Mouse (Mus musculus): Measurements from ENCODE around the gene Gucy2g.

The Gucy2g gene

DNA sequence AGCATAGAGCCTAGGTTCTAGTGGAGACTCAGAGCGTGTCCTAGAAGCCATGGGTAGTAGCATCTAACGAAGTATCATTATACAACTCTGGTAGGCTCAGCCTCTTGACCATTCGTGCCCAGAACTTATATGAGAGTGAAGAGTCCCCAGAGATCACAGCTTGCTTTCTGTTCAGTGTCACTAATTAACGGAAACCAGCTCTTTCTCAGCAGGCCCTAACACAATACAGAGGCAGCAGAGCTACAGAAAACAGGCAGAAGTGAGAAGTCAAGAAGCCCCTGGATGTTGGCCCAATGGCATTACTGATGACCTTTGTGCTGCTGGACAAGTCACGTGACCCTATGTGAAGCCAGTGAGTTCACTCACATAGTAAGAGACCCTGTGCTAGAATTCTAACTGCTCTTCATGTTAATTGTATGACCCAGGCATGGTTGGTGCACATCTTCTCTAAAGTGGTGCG lies at the start of gene Gucy2g:
Gene Gucy2g, minus strand, starts transcription at position 51 of the 460 bp plus-strand sequence.
- DNase-seq (ENCODE audit: inconsistent ontology term) = no peak

DNA sequence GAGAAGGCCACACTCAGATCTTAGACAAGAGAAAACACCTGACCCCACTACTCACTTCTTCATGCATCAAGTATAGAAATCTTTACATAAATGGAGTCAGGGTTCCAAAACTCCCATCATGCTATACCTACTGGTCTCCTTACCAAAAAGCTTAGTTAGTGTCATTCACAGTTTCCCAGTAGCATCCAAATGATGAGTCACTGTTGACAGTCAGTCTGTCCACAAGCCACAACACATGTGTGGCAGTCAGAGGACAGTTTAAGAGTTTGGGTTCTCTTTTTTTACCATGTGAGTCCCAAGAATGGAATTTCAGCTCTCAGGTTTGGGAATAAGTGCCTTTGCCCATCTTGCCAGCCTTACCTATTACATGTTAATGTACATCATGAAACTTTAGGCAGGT lies 47.9 kb upstream of the Gucy2g start:
- DNase-seq (ENCODE audit: inconsistent ontology term) = no peak

DNA sequence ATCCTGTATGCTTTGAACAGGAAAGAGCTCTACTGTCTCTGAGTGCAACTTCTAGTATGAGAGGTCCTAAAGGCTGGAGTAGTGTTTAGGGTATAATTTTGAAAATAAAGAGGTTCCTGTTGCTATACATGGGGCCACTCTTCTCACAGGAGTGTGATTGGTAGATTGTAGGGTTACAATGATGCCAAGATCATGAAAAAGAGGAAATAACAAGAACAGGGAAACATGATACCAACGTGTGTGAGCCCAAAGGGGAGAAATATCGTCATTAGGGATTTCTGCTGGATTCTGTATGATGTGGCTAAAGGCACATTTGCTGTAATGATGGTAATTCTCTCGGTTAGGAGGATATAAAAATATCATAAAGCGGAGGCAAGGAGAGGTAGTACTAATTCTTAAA lies 45.0 kb upstream of the Gucy2g start:
- DNase-seq (ENCODE audit: inconsistent ontology term) = no peak

DNA sequence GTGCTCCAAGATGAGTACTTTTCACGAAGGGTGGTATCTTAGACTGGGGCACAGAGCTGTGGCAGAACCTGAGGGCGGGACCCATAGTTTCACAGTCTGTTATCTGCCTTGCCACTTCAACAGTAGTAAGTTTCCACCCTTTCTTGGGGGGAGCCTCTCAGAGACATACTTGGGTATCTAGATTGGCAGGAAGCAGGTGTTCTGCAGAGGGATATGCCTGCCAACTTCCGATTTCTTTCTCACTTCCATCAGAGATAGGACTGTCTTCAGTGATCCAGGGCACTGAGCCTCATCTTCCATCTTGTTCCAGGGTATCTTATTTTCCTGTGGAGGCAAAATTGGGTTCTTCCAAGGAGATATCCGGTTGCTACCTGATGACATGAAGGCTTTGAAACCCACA lies 43.1 kb upstream of the Gucy2g start:
- no peak for DNase-seq (ENCODE audit: inconsistent ontology term)

DNA sequence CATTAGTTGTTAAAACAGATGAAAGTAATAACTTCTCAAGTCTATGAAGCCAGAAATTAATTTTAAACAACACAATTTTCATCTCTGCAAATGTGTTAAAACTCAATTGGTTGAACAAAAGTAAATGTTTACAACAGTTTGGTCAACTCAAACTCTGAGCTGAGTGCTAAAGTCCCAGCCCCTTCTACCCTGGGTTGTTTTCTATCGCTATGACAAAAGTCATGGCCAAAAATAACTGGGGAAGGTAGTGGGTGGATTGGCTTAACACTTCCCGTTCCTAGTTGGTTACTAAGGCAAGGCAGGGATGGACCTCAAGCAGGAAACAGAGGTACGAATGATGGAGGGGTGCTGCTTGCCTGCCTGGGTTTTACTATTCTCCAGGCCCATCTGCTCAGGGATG lies 35.7 kb upstream of the Gucy2g start:
- no peak for DNase-seq (ENCODE audit: inconsistent ontology term)

DNA sequence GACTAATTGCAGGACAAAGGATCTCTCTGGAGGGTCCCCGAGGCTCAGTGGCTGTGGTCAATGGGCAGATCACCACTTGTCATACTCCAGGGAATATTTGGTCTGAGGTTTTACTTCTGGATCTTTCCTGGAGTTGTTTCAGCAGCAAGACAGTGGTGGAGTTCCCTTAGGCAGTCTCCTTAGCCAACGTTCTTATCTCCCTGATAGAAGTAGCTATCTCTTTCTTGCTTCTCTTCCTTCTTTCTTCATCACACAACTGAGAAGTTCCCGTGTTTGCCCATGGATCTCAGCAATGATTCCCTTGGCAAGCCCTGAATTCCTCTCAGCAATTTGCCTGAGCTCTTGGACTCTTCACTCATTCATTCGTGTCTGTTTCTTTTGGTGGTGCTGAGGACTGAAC lies 35.1 kb upstream of the Gucy2g start:
- no peak for DNase-seq (ENCODE audit: inconsistent ontology term)

DNA sequence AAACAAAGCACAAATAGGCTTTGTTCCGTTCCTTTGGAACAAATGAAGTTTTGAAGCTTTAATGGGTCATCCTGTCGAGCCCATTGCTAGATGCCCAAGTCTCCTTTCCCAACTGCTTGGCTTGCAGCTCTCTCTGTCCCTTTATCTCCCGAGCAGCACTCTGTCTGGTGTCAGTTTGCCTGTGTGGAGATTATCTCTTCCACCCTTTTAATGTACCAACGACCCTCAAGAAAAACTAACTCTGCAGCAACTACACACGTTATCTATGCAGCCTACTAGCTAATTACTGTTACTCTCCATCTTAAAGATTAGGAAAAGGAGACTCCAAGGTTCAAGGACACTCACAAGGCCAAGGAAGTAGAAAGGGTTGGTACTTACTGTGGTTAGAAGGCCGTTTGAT lies 32.3 kb upstream of the Gucy2g start:
- no peak for DNase-seq (ENCODE audit: inconsistent ontology term)

DNA sequence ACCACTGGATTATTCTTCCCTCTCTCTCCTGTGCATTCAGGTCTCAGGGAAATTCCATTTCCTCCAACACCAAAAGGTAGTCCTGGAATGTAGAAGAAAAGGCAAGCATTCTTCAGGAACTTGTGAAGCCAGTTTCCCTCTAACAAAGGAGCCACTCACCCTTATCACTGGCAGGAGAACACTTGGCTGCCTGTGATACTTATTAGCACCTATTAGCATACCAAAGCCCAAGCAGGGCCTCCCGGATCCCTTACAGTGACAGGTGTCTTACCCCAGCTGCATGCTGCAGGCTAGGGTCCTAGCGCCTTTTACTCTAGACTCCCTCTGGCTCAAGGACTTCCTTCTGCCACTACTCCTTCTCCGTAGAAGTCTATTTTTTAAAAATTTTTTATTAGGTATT lies 30.4 kb upstream of the Gucy2g start:
- no peak for DNase-seq (ENCODE audit: inconsistent ontology term)

DNA sequence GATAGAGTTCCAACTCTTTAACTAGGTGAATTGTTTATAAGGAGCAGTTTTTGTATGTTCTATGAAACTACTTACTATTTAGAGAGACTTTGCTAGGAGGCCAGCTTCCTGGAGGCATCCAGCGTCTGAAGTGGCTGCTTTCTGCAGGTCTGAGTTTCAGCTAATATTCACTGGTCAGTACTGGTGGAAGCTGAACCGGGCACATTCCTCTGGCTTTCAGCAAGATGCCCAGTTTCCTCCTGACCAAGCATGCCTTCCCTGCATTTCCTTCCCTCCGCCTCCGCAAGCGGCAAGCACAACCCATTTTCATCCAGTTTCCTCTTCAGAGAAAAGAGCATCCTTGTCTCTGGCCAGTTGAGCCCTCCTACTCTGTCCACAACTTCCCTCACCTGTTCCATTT lies 28.0 kb upstream of the Gucy2g start:
- DNase-seq (ENCODE audit: inconsistent ontology term) = no peak

DNA sequence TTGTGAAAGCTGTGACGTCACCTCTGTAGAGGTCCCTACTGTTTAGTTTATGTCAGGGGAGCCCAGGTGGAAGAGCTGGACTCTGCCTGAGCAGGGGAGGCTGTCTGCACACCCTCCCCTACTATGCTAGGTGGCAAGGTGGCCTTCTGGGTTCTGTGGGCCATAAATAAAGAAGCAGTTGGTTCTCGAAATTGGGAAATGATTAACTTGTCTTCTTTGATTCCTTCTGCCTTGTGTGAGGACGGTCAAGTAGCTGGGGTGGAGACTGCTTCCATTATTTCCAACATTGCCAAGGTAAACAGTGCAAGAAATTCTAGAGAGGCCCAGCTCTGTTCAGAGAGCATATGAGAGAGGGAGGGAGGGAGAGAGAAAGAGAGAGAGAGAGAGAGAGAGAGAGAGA lies 27.1 kb upstream of the Gucy2g start:
- no peak for DNase-seq (ENCODE audit: inconsistent ontology term)

DNA sequence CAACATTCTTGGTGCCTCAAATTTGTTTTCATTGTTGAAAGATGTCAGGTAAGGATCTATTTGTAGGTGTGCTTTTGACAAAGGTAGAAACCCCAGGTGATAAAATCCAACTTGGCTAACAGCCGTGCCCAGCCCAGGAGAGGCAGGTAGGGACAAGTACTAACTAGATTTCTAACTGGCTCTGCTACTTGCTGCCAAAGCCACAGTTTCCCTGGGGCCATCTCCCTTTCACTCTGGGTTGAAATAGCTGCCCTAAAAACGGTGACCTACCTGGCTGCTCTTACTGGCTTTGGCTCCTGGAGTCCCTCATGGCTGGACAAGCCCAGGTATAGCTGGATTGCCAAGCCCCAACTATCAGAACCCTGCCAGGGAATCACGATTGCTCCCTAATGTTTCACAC lies 25.8 kb upstream of the Gucy2g start:
- DNase-seq (ENCODE audit: inconsistent ontology term) = no peak

DNA sequence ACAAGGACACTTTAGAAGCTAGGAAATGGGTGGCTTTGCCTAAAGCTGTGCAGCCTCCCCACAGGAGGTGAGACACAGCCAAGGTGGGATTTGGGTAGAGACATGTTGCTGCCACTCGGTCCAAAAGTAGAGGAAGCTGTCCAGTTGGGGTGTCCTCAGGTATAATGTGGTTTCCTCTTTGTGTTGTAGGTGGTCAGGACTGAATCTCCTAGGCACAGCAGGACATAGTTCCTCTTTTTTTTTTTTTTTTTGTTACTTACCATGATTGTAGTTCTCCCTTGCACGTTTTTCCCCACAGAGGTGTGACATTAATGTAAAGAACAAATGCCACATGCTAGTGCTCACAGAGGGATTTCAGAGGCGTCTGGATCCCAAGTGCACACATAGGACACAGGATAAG lies 24.2 kb upstream of the Gucy2g start:
- no peak for DNase-seq (ENCODE audit: inconsistent ontology term)

DNA sequence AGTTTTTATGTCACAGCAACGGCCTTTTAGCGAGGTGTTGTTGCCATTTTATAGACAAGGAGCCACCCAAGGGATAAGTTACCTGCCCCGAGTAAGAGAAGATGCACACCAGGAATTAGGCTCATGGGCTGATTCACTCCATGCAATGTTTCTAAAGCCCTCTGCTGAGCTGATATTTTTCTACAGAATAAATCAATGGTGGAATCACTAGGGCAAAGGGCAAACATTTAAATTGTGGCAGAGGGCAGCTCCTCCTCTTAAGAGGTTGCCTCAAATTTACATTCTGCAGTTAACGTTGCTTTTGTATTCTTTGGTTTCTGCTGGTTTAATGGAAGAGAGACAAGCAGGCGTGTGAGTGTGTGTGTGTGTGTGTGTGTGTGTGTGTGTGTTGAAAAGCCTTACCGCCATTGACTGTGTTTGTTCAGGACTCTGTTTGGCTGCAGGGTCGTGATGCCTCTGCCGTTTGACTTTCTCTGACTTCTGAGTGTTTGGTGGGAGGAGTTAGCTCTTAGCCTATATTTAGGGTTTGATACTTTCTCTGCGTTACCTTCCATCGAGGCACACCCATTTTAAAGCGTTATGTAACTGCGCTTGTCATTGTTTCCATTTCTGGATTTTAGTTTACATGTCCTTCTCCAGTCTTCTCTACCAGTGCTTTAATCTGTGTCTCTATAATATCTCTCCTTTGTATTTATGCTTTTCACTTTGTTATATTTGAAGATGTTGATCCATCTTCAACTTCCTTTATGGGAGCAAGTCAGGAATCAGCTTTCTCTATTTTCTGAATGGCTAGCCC lies 19.6 kb upstream of the Gucy2g start:
- no peak for DNase-seq (ENCODE audit: inconsistent ontology term)

DNA sequence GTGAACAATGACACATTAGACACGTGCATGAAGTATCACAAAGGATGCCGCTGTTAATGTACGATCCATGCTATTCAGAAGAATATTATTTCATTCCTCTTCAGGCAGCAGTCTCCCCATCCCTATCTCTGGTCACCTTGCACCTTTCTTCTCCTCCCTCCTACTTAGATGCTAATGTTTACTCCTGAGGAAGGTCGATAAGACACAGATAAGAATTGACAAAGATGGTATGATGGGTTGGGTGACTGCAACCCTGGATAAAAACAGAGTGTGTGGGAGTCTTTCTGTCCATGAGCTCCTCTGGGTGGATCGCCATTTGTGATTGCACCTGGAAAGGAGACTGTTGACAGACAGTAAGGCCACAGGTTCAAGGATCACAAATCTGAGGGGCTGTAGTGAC lies 17.5 kb upstream of the Gucy2g start:
- no peak for DNase-seq (ENCODE audit: inconsistent ontology term)

DNA sequence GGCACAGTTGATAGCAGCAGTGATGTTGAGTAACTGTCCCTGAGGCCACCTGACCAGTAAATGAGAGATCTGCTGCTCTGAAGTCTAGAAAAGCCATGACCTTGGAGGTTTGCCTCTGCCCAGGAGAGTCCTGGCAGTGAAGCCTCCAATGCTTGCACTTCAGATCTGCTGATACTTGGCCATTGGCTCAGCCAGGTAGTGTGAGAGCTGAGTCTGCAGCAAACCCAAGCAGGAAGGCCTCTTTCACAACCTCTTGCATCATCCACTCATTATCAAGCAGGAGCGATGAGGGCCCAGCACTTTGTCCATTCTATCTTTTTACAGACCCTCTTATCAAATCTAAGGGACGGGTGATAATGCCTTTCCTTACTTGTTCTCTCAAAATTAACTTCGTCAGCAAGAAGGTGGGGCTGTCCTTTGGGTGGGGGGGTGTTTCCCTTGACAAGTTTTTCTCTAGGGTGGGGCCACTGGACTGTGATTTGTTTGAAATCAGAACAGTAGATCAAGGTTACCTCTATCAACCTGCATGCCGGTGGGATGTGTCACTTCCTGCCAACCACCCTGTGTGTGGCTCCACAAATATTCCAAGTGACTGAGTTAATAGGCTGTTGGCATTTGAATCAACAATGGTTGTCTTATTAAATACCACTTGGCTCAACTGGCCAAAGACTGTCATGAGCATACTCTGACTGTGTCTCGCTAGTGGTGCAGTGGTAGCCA lies 16.8 kb upstream of the Gucy2g start:
- peak; percentile 83 for DNase-seq (ENCODE audit: inconsistent ontology term)

DNA sequence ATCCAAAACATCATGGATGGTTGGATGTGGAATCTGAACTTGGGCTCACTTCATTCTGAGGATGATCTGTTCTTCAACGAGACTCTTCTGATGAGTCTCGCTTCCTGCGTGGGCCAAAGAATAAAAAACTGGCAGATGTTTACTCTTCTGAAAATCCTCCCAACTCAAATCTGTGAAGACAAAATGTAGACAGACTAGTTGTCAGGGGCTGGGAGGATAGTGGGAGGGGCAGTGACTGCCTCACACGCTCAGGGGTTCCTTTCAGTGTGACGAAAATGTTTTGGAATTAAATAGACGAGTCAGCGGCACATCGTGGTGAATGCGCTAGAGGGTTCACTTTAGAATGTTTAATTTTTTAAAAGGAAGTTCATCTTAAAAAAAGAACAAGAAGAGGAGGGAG lies 15.1 kb upstream of the Gucy2g start:
- no peak for DNase-seq (ENCODE audit: inconsistent ontology term)

DNA sequence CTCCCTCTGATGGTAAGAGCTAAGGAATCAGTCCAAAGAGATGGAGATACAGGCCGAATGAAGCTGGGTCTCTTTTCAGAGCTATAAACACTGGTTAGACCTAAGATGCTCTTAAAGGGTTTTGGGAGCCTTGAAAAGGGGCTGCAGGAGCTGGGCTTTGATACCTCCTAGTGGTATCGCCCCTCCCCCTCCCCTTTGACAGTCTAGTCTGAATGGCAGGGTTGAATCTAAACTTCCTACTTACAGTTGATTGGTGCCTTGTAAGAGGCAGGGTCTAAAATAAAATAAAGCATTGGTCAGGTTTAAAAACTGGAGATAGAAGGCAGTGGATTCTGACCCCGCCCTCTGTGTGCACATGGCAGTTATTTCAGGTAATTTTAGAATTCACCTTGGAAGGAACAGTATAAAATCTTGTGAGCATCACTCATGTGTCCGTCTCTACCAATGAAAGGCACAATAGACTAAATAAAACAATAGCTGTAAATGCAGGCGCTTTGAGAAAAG lies 13.5 kb upstream of the Gucy2g start:
- peak; percentile 66 for DNase-seq (ENCODE audit: inconsistent ontology term)

DNA sequence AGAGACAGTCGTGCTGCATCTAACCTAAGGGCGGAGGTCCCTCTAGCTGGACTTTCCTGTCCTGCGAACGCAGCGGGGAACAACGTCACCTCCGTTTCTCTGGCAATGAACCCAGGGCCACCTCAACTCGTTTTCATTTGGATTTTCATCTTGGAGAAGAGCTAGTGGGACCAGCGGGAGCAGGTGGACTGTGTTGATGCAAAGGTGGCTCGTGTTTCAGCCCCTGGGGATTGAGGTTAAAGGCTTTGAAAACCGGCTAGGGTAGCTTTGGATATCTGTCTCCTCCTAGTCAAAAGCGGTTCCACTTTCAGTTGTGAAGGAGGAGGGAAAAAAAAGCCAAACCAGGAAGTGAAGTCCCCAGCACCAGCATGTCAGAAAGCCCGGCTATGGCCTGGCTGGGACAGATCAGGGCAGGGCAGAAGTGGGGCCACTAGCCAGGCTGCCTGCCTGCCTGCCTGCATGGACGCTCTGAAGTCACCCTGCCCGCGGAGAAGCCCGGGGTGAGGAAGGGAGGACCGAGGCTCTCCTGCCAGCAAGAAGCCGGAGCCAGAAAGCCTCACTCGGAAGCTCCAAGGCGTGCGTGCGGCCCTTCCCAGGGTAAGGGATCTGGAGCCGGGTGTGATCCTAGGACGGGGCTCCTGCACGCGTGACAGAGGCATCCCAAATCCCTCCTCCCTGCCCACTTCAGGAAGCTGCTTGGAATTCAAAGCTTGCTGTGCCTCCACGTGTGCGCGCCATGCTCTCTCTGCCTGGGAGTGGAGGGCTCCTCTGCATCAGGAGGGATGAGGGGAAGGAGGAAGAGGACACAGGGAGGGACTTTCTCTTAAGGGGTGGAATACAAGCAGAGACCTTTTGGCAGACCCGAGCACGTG lies 12.8 kb upstream of the Gucy2g start:
- peak; percentile 78 for DNase-seq (ENCODE audit: inconsistent ontology term)

DNA sequence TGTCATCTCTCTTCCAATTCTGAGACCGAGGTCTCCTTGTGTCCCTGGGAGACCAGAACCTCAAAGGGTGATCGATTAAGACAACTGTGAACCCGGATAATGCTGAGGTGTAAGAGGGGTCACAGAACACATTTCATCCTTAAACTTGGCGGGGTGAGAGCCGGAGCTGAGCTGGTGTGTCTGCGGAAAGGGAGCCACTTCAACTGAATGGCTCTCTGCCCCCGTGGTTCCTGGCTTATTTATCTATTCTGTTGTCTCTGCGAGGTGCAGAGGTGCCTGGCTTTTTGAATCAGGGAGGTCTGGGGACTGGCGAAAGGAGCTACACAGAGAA lies 12.2 kb upstream of the Gucy2g start:
- no peak for DNase-seq (ENCODE audit: inconsistent ontology term)

DNA sequence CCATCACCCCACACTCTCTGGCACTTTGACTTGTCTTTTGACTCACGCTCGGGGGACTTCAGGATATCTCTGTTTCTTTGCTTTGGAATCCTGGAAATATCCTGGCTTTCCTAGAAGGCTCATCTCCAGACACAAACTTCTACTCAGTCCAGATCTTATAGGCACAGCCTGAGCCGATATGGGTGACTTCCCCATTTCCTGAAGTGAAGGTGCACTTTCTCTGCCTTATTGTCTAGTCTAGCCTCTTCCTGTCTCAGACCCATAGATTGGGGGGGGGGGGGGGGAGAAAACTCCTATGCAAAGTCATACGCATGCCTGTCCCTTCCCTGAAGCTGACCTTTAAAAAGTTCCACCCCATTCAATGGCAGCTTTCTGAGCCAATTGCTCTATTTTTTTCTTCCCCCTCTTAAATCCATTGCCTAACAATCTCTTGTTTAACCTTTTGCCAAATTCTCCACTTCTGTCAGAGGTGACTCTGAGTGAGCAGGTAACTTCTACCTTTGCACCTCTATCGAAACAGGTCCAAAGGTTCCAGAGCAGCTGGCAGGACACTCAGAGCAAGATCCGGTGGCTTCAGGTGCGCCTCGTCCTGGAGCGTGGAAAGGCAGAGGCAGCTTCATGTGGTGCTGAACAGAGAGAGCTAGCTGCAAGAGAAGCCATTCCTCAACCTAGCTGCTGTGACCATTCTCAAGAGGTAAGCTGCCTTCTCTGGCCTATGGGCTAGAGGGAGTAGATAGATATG lies 10.5 kb upstream of the Gucy2g start, which contains the start of gene Acsl5:
Gene Acsl5, plus strand, starts transcription at position 556 of the 742 bp plus-strand sequence.
- DNase-seq (ENCODE audit: inconsistent ontology term) = no peak

DNA sequence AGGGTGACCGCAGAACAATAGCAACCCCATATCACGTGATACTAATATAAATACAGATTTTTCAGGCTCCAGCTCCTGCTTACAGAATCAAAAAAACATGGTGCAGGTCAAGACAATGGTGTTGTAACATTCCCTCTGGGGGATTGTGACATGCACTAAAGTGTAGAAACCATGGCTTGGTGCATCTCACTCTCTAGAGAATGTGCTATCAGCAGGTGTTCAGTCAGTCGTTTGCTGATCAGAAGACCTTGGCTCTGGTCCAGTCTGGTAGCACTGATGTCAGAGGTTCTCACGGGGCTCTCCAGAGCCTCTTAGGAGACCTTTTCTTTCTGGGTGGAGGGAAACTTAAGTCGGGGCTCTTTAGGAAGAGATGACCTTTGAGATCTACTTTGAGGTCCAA lies 9.4 kb upstream of the Gucy2g start:
- no peak for DNase-seq (ENCODE audit: inconsistent ontology term)

All from Muller cell, postnatal 12 days (primary cell).